Mouse (Mus musculus) megakaryocyte, embryonic 14.5 days (primary cell): ENCODE results near the gene Frmd5.

Experiments
- FLI1 ChIP-seq: IDR thresholded peaks from 2 replicates; pipeline ENCODE4 v1.6.1; 2012; ENCODE audit warnings: low read length, inconsistent platforms, mixed read lengths
- GATA1 ChIP-seq: IDR thresholded peaks from 3 replicates; pipeline ENCODE4 v1.6.1; 2012; ENCODE audit warnings: mixed read lengths, low read length, inconsistent platforms, borderline replicate concordance

DNA sequence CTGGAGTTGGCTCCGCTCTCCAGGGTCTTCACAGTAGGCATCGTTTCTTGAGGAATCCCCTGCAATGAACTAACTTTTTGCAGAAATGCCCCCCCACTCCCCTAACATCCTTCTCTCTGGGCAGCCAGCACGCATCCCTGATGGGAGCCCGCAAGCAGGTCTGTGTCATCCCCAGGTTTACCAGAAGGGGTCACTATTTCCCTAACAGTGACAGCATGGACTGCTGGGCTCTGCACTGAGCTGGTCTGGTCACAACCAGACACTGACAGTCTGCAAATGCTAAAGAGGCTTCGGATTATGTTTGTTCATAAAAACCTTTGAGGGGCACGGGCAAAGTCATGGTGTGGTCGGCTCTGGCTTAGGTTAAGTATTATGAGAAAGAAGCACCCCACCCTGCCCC, 235.1 kb downstream of the Frmd5 start:
- no peak for TF ChIP-seq GATA1
- no peak for TF ChIP-seq FLI1
